9 mouse cellular contexts compared by ENCODE assay signal in the genomic region with DNA sequence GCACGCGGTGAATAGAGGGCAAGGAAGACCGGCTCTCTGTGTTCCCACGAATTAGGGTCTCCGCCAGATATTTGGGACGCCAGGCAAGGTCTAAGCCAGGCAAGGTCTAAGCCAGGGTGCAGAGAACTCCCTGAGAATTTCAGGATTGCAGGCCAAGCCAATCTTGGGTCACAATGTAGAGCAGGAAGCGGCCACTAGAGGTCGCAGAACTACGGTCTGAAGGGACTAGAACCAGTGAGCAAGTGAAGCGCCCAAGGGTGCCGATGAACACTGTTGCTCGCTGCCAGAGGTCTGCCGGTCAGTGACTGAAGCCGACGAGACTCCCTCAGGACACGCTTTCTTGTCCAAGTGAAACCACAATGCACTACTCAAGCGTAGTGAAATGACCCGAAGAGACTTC. TPM values are rescaled to one million over a fixed set of nuclear protein-coding genes. Genes with fewer than 3 reads are reported as not detected.
DNase-seq lines count a peak whose midpoint lies in the region; ATAC-seq and TF ChIP-seq lines count a peak whose summit lies in the region.
"Had no signal": no experiment of that assay in that cellular context is flagged by ENCODE, and none has a peak within 500 bp of the region (broad histone marks: within the 10 kb centered on the region; RNA-seq: fewer than 3 reads in every experiment).

No protein-coding gene starts in this region.

- H3K36me3 ChIP-seq in heart, embryonic 12.5 days, result no peaks in the 10 kb centered on the region
- H3K36me3 ChIP-seq in hindbrain, postnatal 0 days (ENCODE audit: insufficient read depth, low read length), result no peaks in the 10 kb centered on the region
- H3K36me3 ChIP-seq: midbrain, embryonic 12.5 days had no signal

- DNase-seq in heart, adult 18-20 months, result peak; percentile 52 to 79
- DNase-seq in 416B (ENCODE audit: low read depth), result peak; percentile 56
- peak; percentile 65 for DNase-seq in adrenal gland, postnatal 10 days
- peak; percentile 42 for DNase-seq in embryo, embryonic 9.5 days (ENCODE audit: extremely low spot score)
- DNase-seq in hindbrain, postnatal 0 days (ENCODE audit: low spot score), result peak; percentile 74
- DNase-seq in lung, postnatal 10 days, result peak; percentile 62
- peak; percentile 74 for DNase-seq in testis, postnatal 10 days (ENCODE audit: low spot score)

- no peak for ATAC-seq in heart, embryonic 12.5 days (ENCODE audit: insufficient number of reproducible peaks, low FRiP score)
- peak; percentile 35; the same call in 1 of the 2 replicates for ATAC-seq in hindbrain, postnatal 0 days

- H3K9ac ChIP-seq in heart, embryonic 12.5 days, result no peak overlapping the region
- no peak overlapping the region for H3K9ac ChIP-seq in hindbrain, postnatal 0 days (replicated peaks; ENCODE audit: low read length)
- H3K9ac ChIP-seq: midbrain, embryonic 12.5 days had no signal

- H3K4me3 ChIP-seq in heart, embryonic 12.5 days, result no peak overlapping the region
- H3K4me3 ChIP-seq in hindbrain, postnatal 0 days (ENCODE audit: low read length), result no peak overlapping the region
- H3K4me3 ChIP-seq: midbrain, embryonic 12.5 days had no signal

- H3K9me3 ChIP-seq in heart, embryonic 12.5 days (replicated peaks), result no peaks in the 10 kb centered on the region
- no peaks in the 10 kb centered on the region for H3K9me3 ChIP-seq in hindbrain, postnatal 0 days (ENCODE audit: low read length)
- H3K9me3 ChIP-seq: midbrain, embryonic 12.5 days had no signal

- H3K27ac ChIP-seq in heart, embryonic 12.5 days (ENCODE audit: poor library complexity, severe bottlenecking), result no peak overlapping the region
- no peak overlapping the region for H3K27ac ChIP-seq in hindbrain, postnatal 0 days
- H3K27ac ChIP-seq: midbrain, embryonic 12.5 days had no signal

- H3K27me3 ChIP-seq in heart, embryonic 12.5 days (replicated peaks), result no peaks in the 10 kb centered on the region; the same call in 1 of the 2 replicates
- H3K27me3 ChIP-seq in hindbrain, postnatal 0 days (ENCODE audit: insufficient read depth, low read length), result no peaks in the 10 kb centered on the region
- H3K27me3 ChIP-seq: midbrain, embryonic 12.5 days had no signal

- H3K4me1 ChIP-seq in heart, embryonic 12.5 days (replicated peaks), result no peaks in the 10 kb centered on the region
- H3K4me1 ChIP-seq in hindbrain, postnatal 0 days (ENCODE audit: insufficient read depth, low read length), result no peaks in the 10 kb centered on the region
- H3K4me1 ChIP-seq: midbrain, embryonic 12.5 days had no signal

- WGBS in heart, embryonic 12.5 days, result 20% methylated on average over 18 of the region's 18 CpGs
- WGBS in hindbrain, postnatal 0 days, result 22% methylated on average over 18 of the region's 18 CpGs

- peak; percentile 80 for TF ChIP-seq CTCF in hindbrain, postnatal 0 days (IDR thresholded peaks at IDR 0.05; ENCODE audit: low read depth)

- no peak overlapping the region; the same call in 1 of the 2 replicates for H3K4me2 ChIP-seq in heart, embryonic 12.5 days
- no peak overlapping the region for H3K4me2 ChIP-seq in hindbrain, postnatal 0 days (ENCODE audit: low read depth, low read length)
- H3K4me2 ChIP-seq: midbrain, embryonic 12.5 days had no signal

RNA-seq across cellular contexts. Expression of a gene that starts 19.7 kb away (rescaled TPM):
- total RNA-seq in heart, adult 18-20 months (2021), result 10 to 100 TPM; 49.3 to 52.2 TPM
- polyA plus RNA-seq in heart, embryonic 12.5 days (2016; fragmentation: Nextera tagmentation; extraction: Ambion mirVana), result 18.2 and 19.7 TPM in 2 replicates
- total RNA-seq in adrenal gland, postnatal 10 days (2021), result 10 to 100 TPM; 66.3 to 83.1 TPM
- total RNA-seq in hindbrain, postnatal 0 days (2014; rRNA removed), result 9.3 and 12.4 TPM in 2 replicates
- polyA plus RNA-seq in hindbrain, postnatal 0 days (2015; fragmentation: Nextera tagmentation; extraction: Ambion mirVana), result 8.0 and 8.4 TPM in 2 replicates

RNA-seq across cellular contexts. Expression of a gene that starts 35.8 kb away (rescaled TPM):
- not detected for total RNA-seq in heart, adult 18-20 months (2021)
- polyA plus RNA-seq in heart, embryonic 12.5 days (2016; fragmentation: Nextera tagmentation; extraction: Ambion mirVana), result 1.7 and 2.7 TPM in 2 replicates
- 1 to 10 TPM; 1.7 to 2.5 TPM for total RNA-seq in adrenal gland, postnatal 10 days (2021)
- 7.5 and 10.0 TPM in 2 replicates for total RNA-seq in hindbrain, postnatal 0 days (2014; rRNA removed)
- 20.7 and 26.2 TPM in 2 replicates for polyA plus RNA-seq in hindbrain, postnatal 0 days (2015; fragmentation: Nextera tagmentation; extraction: Ambion mirVana)
